Mouse (Mus musculus) stomach, postnatal 0 days (tissue): ENCODE data around the gene Ralbp1. TPM values are rescaled to one million over a fixed set of nuclear protein-coding genes. Genes with fewer than 3 reads are reported as not detected.

Experiments used
- ATAC-seq: fragments of 200-750 bp; cut with Nextera tagmentation; 2 replicates; pipeline ENCODE4 v1.8.0; 2017; ENCODE audit not compliant: low FRiP score, low TSS enrichment
- DNase-seq: peaks from one replicate; pipeline ENCODE4 v3.0.0-alpha.2; 2016; ENCODE audit warnings: low spot score
- H3K27ac ChIP-seq: fragments of 300-500 bp; sonication (generic); replicated peaks from 2 replicates; pipeline ENCODE4 v1.5.1; 2014; ENCODE audit warnings: mild to moderate bottlenecking, control low read depth
- H3K27me3 ChIP-seq: fragments of 300-500 bp; sonication (generic); 2 replicates; pipeline ENCODE4 v1.6.1; 2014; ENCODE audit warnings: low read length; ENCODE audit not compliant: control insufficient read depth, insufficient read depth
- H3K36me3 ChIP-seq: fragments of 300-500 bp; sonication (generic); 2 replicates; pipeline ENCODE4 v1.6.1; 2014; ENCODE audit warnings: low read length, mixed read lengths; ENCODE audit not compliant: control insufficient read depth, insufficient read depth
- H3K4me1 ChIP-seq: fragments of 300-500 bp; sonication (generic); replicated peaks from 2 replicates; pipeline ENCODE4 v1.6.1; 2014; ENCODE audit warnings: antibody characterized with exemption; ENCODE audit not compliant: control insufficient read depth, insufficient read depth
- H3K4me2 ChIP-seq: fragments of 300-500 bp; sonication (generic); replicated peaks from 2 replicates; pipeline ENCODE4 v1.6.1; 2014; ENCODE audit warnings: low read depth, mild to moderate bottlenecking, control low read depth, moderate library complexity
- H3K4me3 ChIP-seq: fragments of 300-500 bp; sonication (generic); 2 replicates; pipeline ENCODE4 v1.5.1; 2014; ENCODE audit warnings: low read depth, low read length, control low read depth
- H3K9ac ChIP-seq: fragments of 300-500 bp; sonication (generic); 2 replicates; pipeline ENCODE4 v1.6.1; 2014; ENCODE audit warnings: mild to moderate bottlenecking, low read length, control low read depth, mixed read lengths
- H3K9me3 ChIP-seq: fragments of 300-500 bp; sonication (generic); 2 replicates; pipeline ENCODE4 v1.6.1; 2016; ENCODE audit warnings: low read length; ENCODE audit not compliant: control insufficient read depth
- CTCF ChIP-seq: IDR thresholded peaks from 2 replicates; pipeline ENCODE4 v1.5.1; 2016; ENCODE audit warnings: antibody characterized with exemption, low read depth, mild to moderate bottlenecking, moderate library complexity
- EP300 ChIP-seq: optimal IDR thresholded peaks from 2 replicates; pipeline ENCODE3; 2016; ENCODE audit warnings: antibody characterized with exemption
- WGBS: fragments of 180-500 bp; shearing (Covaris S2); extraction: QIAGEN DNeasy Blood & Tissue Kit; methylation state at CpG from one replicate; pipeline ENCODE4 v1.1.7; 2014; 5-methylcytosine and 5-hydroxymethylcytosine counted together
- polyA plus RNA-seq: library from polyadenylated mRNA; unstranded; fragments of >200 nt; fragmentation: Nextera tagmentation; extraction: Ambion mirVana; gene quantifications from 2 replicates; pipeline ENCODE4 v1.2.1, GENCODE M21; 2015

Ralbp1 gene
- polyA plus RNA-seq, 1 experiment from 2014 or later = 114 TPM

- ATAC-seq (peak; percentile 54; the same call in 1 of the 2 replicates), DNase-seq (peak; percentile 56)
- Histone ChIP-seq H3K9ac (no peak overlapping the region), H3K4me1 (peaks cover 6% of the 10 kb centered on the region; the same call in 1 of the 2 replicates), H3K27me3 (no peaks in the 10 kb centered on the region), H3K4me3 (no peak overlapping the region), H3K9me3 (no peaks in the 10 kb centered on the region), H3K36me3 (peaks cover 8% of the 10 kb centered on the region; the same call in 1 of the 2 replicates), H3K4me2 (no peak overlapping the region), H3K27ac (peak overlapping the region; percentile 74)
- peak; percentile 37 for TF ChIP-seq EP300
- TF ChIP-seq CTCF = 0 out of 2 replicates have a peak, but pooled peaks have one; percentile 12
- WGBS = 58% methylated on average over 22 of the region's 22 CpGs
Observed at GRCm38 (mm10) chr17:65929319-65929978, 43.9 kb upstream of the Ralbp1 start.

GRCm38 (mm10) chr17:65927077-65927476, 41.5 kb upstream of the Ralbp1 start:
- Histone ChIP-seq H3K9me3 (no peaks in the 10 kb centered on the region), H3K4me1 (peaks cover 6% of the 10 kb centered on the region; the same call in 1 of the 2 replicates), H3K27ac (no peak overlapping the region), H3K9ac (no peak overlapping the region), H3K36me3 (peaks cover 10% of the 10 kb centered on the region; the same call in 1 of the 2 replicates), H3K4me3 (no peak overlapping the region), H3K4me2 (no peak overlapping the region), H3K27me3 (no peaks in the 10 kb centered on the region)
- WGBS = 83% methylated on average over 4 of the region's 4 CpGs
- ATAC-seq (no peak), DNase-seq (no peak)
- TF ChIP-seq EP300 (no peak), CTCF (no peak)

DNA sequence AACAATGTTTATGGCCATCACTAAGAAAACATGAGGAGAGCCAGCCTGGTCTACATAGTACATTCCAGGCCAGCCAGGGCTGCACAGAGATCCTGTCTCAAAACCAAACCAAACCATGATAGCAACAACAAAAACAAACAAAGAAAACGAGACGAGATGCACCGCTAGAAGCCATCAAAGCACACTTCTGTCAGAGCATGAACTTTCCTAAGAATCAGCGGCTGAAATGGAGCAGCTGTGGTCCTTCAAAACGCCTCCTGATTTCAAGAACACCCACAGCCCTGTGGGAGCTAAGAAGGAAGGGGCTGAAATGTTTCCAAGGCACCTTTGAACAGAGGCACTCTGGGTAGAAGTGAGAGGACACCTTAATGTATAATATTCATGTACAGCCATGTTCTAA, 38.6 kb upstream of the Ralbp1 start:
- Histone ChIP-seq H3K27ac (no peak overlapping the region), H3K36me3 (peaks cover 10% of the 10 kb centered on the region; the same call in 1 of the 2 replicates), H3K9ac (no peak overlapping the region), H3K4me3 (no peak overlapping the region), H3K27me3 (no peaks in the 10 kb centered on the region), H3K4me1 (no peaks in the 10 kb centered on the region), H3K9me3 (no peaks in the 10 kb centered on the region), H3K4me2 (no peak overlapping the region)
- ATAC-seq (no peak), DNase-seq (no peak)
- TF ChIP-seq EP300 (no peak), CTCF (no peak)
- 38% methylated on average over 5 of the region's 5 CpGs for WGBS

DNA sequence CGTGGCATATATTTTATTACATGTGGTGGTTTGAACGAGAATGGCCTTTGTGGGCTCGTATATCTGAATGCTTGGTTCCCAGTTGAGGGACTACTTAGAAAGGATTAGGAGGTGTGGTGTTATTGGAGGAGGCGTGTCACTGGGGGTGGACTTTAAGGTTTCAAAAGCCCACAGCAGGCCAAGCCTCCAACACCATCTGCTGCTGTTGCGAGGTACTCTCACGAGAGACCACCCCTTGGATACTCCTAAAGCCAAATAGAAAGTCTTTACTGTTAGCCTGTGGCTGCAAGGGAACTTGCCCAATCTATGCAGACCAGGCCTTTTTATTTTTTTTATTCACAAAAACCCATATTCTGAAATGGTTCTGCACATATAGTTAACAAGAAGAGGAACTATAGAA, 36.4 kb upstream of the Ralbp1 start:
- H3K4me3 ChIP-seq = no peak overlapping the region
- H3K27me3 ChIP-seq = no peaks in the 10 kb centered on the region
- H3K4me1 ChIP-seq = no peaks in the 10 kb centered on the region
- ATAC-seq = no peak
- WGBS = 87% methylated on average over 6 of the region's 6 CpGs
- no peak for DNase-seq
- H3K9me3 ChIP-seq = no peaks in the 10 kb centered on the region
- no peak overlapping the region for H3K9ac ChIP-seq
- H3K36me3 ChIP-seq = peaks cover 10% of the 10 kb centered on the region; the same call in 1 of the 2 replicates
- no peak overlapping the region for H3K27ac ChIP-seq
- TF ChIP-seq CTCF (no peak), EP300 (no peak)
- no peak overlapping the region for H3K4me2 ChIP-seq

DNA sequence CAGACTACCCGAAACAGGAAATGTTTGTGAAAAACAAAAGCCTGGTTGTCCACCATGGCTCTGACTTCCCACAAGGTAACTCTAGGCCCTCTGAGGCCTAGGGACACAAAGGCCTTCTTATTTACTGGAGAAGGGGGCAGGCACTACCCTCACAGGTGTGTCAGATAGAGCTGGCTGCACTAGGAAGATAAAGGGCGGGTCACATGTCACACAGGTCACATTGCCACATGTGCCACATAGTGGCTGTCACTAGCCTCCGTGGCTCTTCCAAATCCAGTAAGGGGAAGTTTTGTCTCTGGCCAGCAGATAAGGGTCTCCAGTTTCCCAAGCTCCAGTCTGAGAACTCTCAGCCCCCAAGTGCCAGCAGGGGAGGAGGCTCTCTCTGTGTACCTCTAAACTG, 33.6 kb upstream of the Ralbp1 start:
- Histone ChIP-seq H3K9ac (no peak overlapping the region), H3K36me3 (0 out of 2 replicates have a peak, but pooled peaks cover 5% of the 10 kb centered on the region), H3K4me2 (no peak overlapping the region), H3K4me1 (peaks cover 6% of the 10 kb centered on the region; the same call in 1 of the 2 replicates), H3K4me3 (no peak overlapping the region), H3K27ac (peak overlapping the region; percentile 45; the same call in 1 of the 2 replicates), H3K9me3 (no peaks in the 10 kb centered on the region), H3K27me3 (no peaks in the 10 kb centered on the region)
- 62% methylated on average over 3 of the region's 3 CpGs for WGBS
- DNase-seq = peak; percentile 23
- TF ChIP-seq CTCF = no peak
- no peak for TF ChIP-seq EP300
- peak; percentile 58; the same call in 1 of the 2 replicates for ATAC-seq

GRCm38 (mm10) chr17:65916135-65916668, 30.6 kb upstream of the Ralbp1 start:
- ATAC-seq = peak; percentile 82
- Histone ChIP-seq H3K9ac (peak overlapping the region; percentile 50; the same call in 1 of the 2 replicates), H3K27ac (peak overlapping the region; percentile 95), H3K9me3 (no peaks in the 10 kb centered on the region), H3K36me3 (no peaks in the 10 kb centered on the region), H3K4me3 (no peak overlapping the region), H3K4me2 (peak overlapping the region; percentile 27), H3K4me1 (peaks cover 10% of the 10 kb centered on the region; the same call in 1 of the 2 replicates), H3K27me3 (no peaks in the 10 kb centered on the region)
- peak; percentile 78 for DNase-seq
- TF ChIP-seq CTCF (peak; percentile 20; the same call in 1 of the 2 replicates), EP300 (peak; percentile 6)
- WGBS = 6% methylated on average over 8 of the region's 8 CpGs
